Mouse (Mus musculus): ENCODE data around the gene Olfr77.

GRCm38 (mm10) chr9:19911170-19911569 is 5.5 kb upstream of the Olfr77 start:
- TF ChIP-seq EP300 (IDR thresholded peaks at IDR 0.05; ENCODE audit: low read depth), result no peak
- TF ChIP-seq CTCF (IDR thresholded peaks at IDR 0.05; ENCODE audit: low read depth), result no peak
